Mouse (Mus musculus) CH12.LX (cell line): Measurements from ENCODE around the gene Alpi. TPM values are rescaled to one million over a fixed set of nuclear protein-coding genes. Genes with fewer than 3 reads are reported as not detected.

ENCODE experiments used
- DNase-seq: peaks from one replicate; pipeline ENCODE4 v3.0.0-alpha.2; 2013; ENCODE audit errors: extremely low read depth
- H3K27ac ChIP-seq: 2 replicates; pipeline ENCODE4 v1.5.1; 2012; ENCODE audit warnings: low read depth, mild to moderate bottlenecking, control low read depth, moderate library complexity; ENCODE audit not compliant: insufficient read depth
- H3K27me3 ChIP-seq: replicated peaks from 2 replicates; pipeline ENCODE3; 2012; ENCODE audit warnings: inconsistent platforms
- H3K36me3 ChIP-seq, 2 experiments: replicated peaks in 1 of 2; 2 replicates each; pipeline versions ENCODE3 to v1.6.1; 2012; ENCODE audit warnings: inconsistent platforms in 1 of 2, low read length in 1 of 2, mild to moderate bottlenecking in 1 of 2, mixed read lengths in 1 of 2, moderate library complexity in 1 of 2; ENCODE audit not compliant: control insufficient read depth in 1 of 2, insufficient read depth in 1 of 2
- H3K4me1 ChIP-seq, 2 experiments: 2 replicates each; pipeline ENCODE4 v1.6.1; 2012; ENCODE audit warnings: inconsistent platforms in 1 of 2, moderate library complexity in 1 of 2; ENCODE audit not compliant: insufficient read depth in 2 of 2, control insufficient read depth in 1 of 2
- H3K4me2 ChIP-seq: 2 replicates; pipeline ENCODE4 v1.6.1; 2012; ENCODE audit warnings: low read depth, mild to moderate bottlenecking, control low read depth; ENCODE audit not compliant: poor library complexity, insufficient read depth, severe bottlenecking
- H3K4me3 ChIP-seq, 3 experiments: fragments of 150-350 bp in 1 of 3; sonication (generic) in 1 of 3; replicated peaks in 1 of 3; 2 replicates each; pipeline versions ENCODE3 to v1.5.1; 2011 to 2012; ENCODE audit warnings: low read depth in 2 of 3, low read length in 2 of 3, mild to moderate bottlenecking in 2 of 3, moderate library complexity in 2 of 3, control low read depth in 1 of 3, improper control_type of control experiment in 1 of 3, inconsistent platforms in 1 of 3, mixed read lengths in 1 of 3; ENCODE audit not compliant: poor library complexity in 1 of 3
- H3K79me2 ChIP-seq: replicated peaks from 2 replicates; pipeline ENCODE4 v1.6.1; 2012; ENCODE audit warnings: mild to moderate bottlenecking, moderate library complexity; ENCODE audit not compliant: control insufficient read depth, poor library complexity, insufficient read depth, severe bottlenecking; ENCODE audit errors: extremely low read depth
- H3K9ac ChIP-seq: 2 replicates; pipeline ENCODE4 v1.6.1; 2012; ENCODE audit warnings: low read depth, mild to moderate bottlenecking, control low read depth, moderate library complexity; ENCODE audit not compliant: insufficient read depth
- H3K9me3 ChIP-seq: replicated peaks from 2 replicates; pipeline ENCODE3; 2012; ENCODE audit warnings: low read length, inconsistent platforms, mixed read lengths
- CHD1 ChIP-seq: IDR thresholded peaks from 2 replicates; pipeline ENCODE4 v1.6.1; 2012; ENCODE audit warnings: low read depth, low read length, improper control_type of control experiment, inconsistent platforms
- CHD2 ChIP-seq: IDR thresholded peaks from 2 replicates; pipeline ENCODE4 v1.6.1; 2011; ENCODE audit warnings: low read length, improper control_type of control experiment
- CTCF ChIP-seq, 2 experiments: IDR thresholded peaks in 1 of 2; conservative IDR thresholded peaks in 1 of 2; 2 replicates each; pipeline ENCODE4 v1.5.1; 2011 to 2012; ENCODE audit warnings: low read depth in 2 of 2, low read length in 2 of 2, improper control_type of control experiment in 1 of 2, inconsistent platforms in 1 of 2, mild to moderate bottlenecking in 1 of 2, moderate library complexity in 1 of 2
- EP300 ChIP-seq: IDR thresholded peaks from 2 replicates; pipeline ENCODE4 v1.6.1; 2011; ENCODE audit warnings: low read length, improper control_type of control experiment
- GABPA ChIP-seq: IDR thresholded peaks from 2 replicates; pipeline ENCODE4 v1.6.1; 2012; ENCODE audit warnings: low read depth, low read length, improper control_type of control experiment, inconsistent platforms; ENCODE audit not compliant: insufficient replicate concordance
- HCFC1 ChIP-seq: IDR thresholded peaks from 2 replicates; pipeline ENCODE4 v1.6.1; 2012; ENCODE audit warnings: low read depth, mild to moderate bottlenecking, inconsistent platforms, low read length, improper control_type of control experiment
- IRF4 ChIP-seq: IDR thresholded peaks from 2 replicates; pipeline ENCODE4 v1.6.1; 2014; ENCODE audit warnings: low read depth, mild to moderate bottlenecking, inconsistent platforms, low read length, improper control_type of control experiment
- KAT2A ChIP-seq: IDR thresholded peaks from 2 replicates; pipeline ENCODE4 v1.6.1; 2012; ENCODE audit warnings: low read length, improper control_type of control experiment, inconsistent platforms; ENCODE audit not compliant: insufficient replicate concordance
- MAFK ChIP-seq: IDR thresholded peaks from 2 replicates; pipeline ENCODE4 v1.6.1; 2011; ENCODE audit warnings: low read length, improper control_type of control experiment; ENCODE audit not compliant: insufficient replicate concordance
- MEF2A ChIP-seq: IDR thresholded peaks from 2 replicates; pipeline ENCODE4 v1.6.1; 2014; ENCODE audit warnings: low read depth, mild to moderate bottlenecking, inconsistent platforms, low read length, improper control_type of control experiment, borderline replicate concordance
- MYC ChIP-seq: IDR thresholded peaks from 2 replicates; pipeline ENCODE4 v1.6.1; 2011; ENCODE audit warnings: low read depth, mild to moderate bottlenecking, improper control_type of control experiment, low read length
- NELFE ChIP-seq: IDR thresholded peaks from 2 replicates; pipeline ENCODE4 v1.6.1; 2011; ENCODE audit warnings: low read depth, low read length, improper control_type of control experiment
- NRF1 ChIP-seq: IDR thresholded peaks from 2 replicates; pipeline ENCODE4 v1.6.1; 2014; ENCODE audit warnings: low read depth, mild to moderate bottlenecking, inconsistent platforms, low read length, improper control_type of control experiment, moderate library complexity
- SIN3A ChIP-seq: IDR thresholded peaks from 2 replicates; pipeline ENCODE4 v1.6.1; 2012; ENCODE audit warnings: low read length, improper control_type of control experiment, inconsistent platforms
- SMC3 ChIP-seq: IDR thresholded peaks from 2 replicates; pipeline ENCODE4 v1.6.1; 2011; ENCODE audit warnings: low read depth, low read length, improper control_type of control experiment
- UBTF ChIP-seq: IDR thresholded peaks from 2 replicates; pipeline ENCODE4 v1.6.1; 2012; ENCODE audit warnings: low read depth, mild to moderate bottlenecking, inconsistent platforms, low read length, improper control_type of control experiment, moderate library complexity
- USF1 ChIP-seq: IDR thresholded peaks from 2 replicates; pipeline ENCODE4 v1.6.1; 2014; ENCODE audit warnings: low read depth, mild to moderate bottlenecking, inconsistent platforms, low read length, improper control_type of control experiment
- ZNF384 ChIP-seq: IDR thresholded peaks from 2 replicates; pipeline ENCODE4 v1.6.1; 2012; ENCODE audit warnings: low read depth, low read length, improper control_type of control experiment, inconsistent platforms
- dilution Hi-C: fragments of 300-500 bp; cut with MboI; formaldehyde crosslinking; loops from 2 replicates; pipeline ENCODE4 v1.14.3; 2020; ENCODE audit warnings: low sequenced_read_pairs; ENCODE audit not compliant: extremely low pct_unique_long_range_greater_than_20kb, extremely low pct_ligation_motif_present
- in situ Hi-C: fragments of 300-500 bp; cut with MboI; formaldehyde crosslinking; loops from 3 replicates; pipeline ENCODE4 v1.14.3; 2019; ENCODE audit warnings: low sequenced_read_pairs, low pct_ligation_motif_present, low pct_unique_long_range_greater_than_20kb, mixed read lengths
- polyA plus RNA-seq: library from polyadenylated mRNA; unstranded; fragments of >175 nt; gene quantifications from 2 replicates; pipeline ENCODE4 v1.2.1, GENCODE M21; 2012; ENCODE audit warnings: low read depth; ENCODE audit not compliant: insufficient read length
- total RNA-seq, 2 experiments: library from RNA; depleted of rRNA; stranded (reverse); fragments of 300-350 nt in 1 of 2; fragments of >200 nt in 1 of 2; gene quantifications; 2 replicates each; pipeline ENCODE4 v1.2.3; 2012 to 2014

Alpi gene
- total and polyA plus RNA-seq, 3 experiments = not detected

DNA sequence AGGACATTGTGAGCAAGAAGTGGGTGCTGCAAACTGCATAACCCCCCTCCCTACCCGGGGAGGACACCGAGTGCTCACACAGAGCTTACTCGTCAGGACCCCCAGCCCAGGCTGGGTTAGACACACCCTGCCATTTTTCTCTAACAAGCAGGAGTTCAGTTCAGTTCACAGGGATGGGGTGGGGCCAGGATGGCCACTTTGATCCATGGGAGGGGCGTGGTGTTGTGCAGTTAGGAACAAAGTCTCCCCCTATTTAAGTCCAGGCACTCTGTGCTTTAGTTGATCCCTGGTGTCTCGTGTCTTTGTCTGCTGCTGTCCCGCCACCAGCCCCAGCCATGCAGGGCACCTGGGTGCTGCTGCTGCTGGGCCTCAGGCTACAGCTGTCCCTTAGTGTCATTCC is 23.3 kb upstream of the Alpi start, which contains the start of gene Akp3:
Akp3 (plus strand) TSS at position 301 of the 400 bp plus-strand sequence.
- no peaks in the 10 kb centered on the region for H3K79me2 ChIP-seq
- dilution Hi-C loops (no loop called here), in situ Hi-C loops (no loop called here)
- H3K36me3 ChIP-seq = no peaks in the 10 kb centered on the region
- no peak within 1 kb of the TSS for H3K27ac ChIP-seq
- TF ChIP-seq UBTF (no peak), NRF1 (no peak), CTCF (conservative IDR thresholded peaks at IDR 0.05 in 1 of 2, IDR thresholded peaks at IDR 0.05 in 1 of 2; ENCODE audit: low read depth in 2 of 2, low read length in 2 of 2) (no peak), EP300 (no peak), MEF2A (no peak), MYC (no peak), MAFK (no peak), IRF4 (no peak), ZNF384 (no peak), SIN3A (no peak), USF1 (no peak), CHD2 (no peak)
- no peaks in the 10 kb centered on the region for H3K9me3 ChIP-seq
- no peak within 1 kb of the TSS for H3K9ac ChIP-seq
- DNase-seq = no peak
- H3K4me2 ChIP-seq = no peak within 1 kb of the TSS
- H3K27me3 ChIP-seq = peaks cover 4% of the 10 kb centered on the region
- peaks cover 0 to 9% of the 10 kb centered on the region in 2 experiments; a peak in 2 of 4 replicates for H3K4me1 ChIP-seq
- no peak within 1 kb of the TSS for H3K4me3 ChIP-seq

DNA sequence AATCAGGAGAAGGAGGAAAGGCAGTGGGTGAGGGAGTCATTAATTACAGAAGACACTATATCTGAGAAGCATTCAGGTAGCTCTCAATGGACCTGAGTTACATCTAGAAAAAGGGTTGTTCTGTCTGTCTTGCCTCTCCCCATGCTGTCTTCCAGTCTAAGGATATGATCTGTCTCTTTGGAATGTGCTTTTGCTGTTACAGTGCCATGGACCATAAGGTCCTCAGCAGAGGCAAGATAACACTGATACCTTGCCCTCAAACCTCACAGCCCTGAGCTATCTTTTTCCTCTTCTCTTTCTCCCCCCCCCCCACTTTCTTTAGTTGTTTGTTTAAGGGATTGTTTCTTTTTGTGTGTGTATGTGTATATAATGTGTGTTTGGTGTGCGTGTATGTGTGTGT is 13.4 kb upstream of the Alpi start:
- TF ChIP-seq CHD1 (no peak), KAT2A (no peak)
- in situ Hi-C loops (no loop called here), dilution Hi-C loops (no loop called here)

DNA sequence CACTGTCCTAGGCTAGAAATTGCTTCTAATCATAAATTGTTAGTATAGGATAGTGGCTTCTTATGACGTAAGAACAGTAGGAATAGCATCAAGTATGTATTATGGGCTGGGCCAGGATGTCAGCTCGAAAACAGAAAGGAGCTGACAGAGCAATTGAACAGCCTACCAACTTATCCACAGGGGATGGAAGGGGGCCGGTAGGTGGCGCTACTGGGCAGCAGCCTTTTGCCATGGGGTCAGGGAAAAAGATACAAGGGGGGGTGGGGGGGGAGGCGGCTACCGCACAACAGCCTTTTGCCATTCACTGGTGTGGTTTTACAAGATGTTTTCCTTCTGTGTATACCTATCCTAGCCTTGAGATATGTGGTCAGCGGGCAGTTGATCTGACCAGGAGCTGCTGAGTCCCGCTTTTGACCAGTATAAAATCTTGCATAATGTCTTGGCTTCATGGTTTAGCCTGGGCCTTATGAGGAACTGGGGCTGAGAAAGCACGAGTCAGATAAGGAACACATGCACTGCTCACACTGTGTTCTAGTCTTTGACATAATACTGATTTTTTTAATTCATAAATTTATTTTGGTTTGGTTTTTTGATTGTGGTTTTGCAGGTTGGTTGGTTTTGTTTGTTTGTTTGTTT is 10.4 kb upstream of the Alpi start:
- dilution Hi-C loops (no loop called here), in situ Hi-C loops (no loop called here)
- Histone ChIP-seq H3K27me3 (no peaks in the 10 kb centered on the region), H3K9me3 (no peaks in the 10 kb centered on the region), H3K27ac (no peak overlapping the region), H3K79me2 (no peaks in the 10 kb centered on the region), H3K4me1 (no peaks in the 10 kb centered on the region), H3K36me3 (no peaks in the 10 kb centered on the region), H3K4me3 (no peak overlapping the region), H3K4me2 (no peak overlapping the region), H3K9ac (no peak overlapping the region)
- TF ChIP-seq ZNF384 = no peak
- peak; percentile 21; the same call in 1 of the 2 replicates for TF ChIP-seq MAFK
- no peak for TF ChIP-seq GABPA
- no peak for TF ChIP-seq NELFE
- TF ChIP-seq CTCF (conservative IDR thresholded peaks at IDR 0.05 in 1 of 2, IDR thresholded peaks at IDR 0.05 in 1 of 2; ENCODE audit: low read depth in 2 of 2, low read length in 2 of 2) = peak; percentile 5 to 54; a peak in 3 of 4 replicates
- TF ChIP-seq HCFC1 = no peak
- no peak for TF ChIP-seq UBTF
- TF ChIP-seq IRF4 = no peak
- peak; percentile 25; the same call in 1 of the 2 replicates for TF ChIP-seq SMC3
- DNase-seq = peak; percentile 34

More for the DNA sequence above, 13.4 kb upstream of the Alpi start:
- Histone ChIP-seq H3K4me1 (no peaks in the 10 kb centered on the region), H3K4me2 (no peak overlapping the region), H3K9ac (no peak overlapping the region), H3K9me3 (no peaks in the 10 kb centered on the region), H3K36me3 (no peaks in the 10 kb centered on the region), H3K79me2 (no peaks in the 10 kb centered on the region), H3K4me3 (no peak overlapping the region), H3K27ac (no peak overlapping the region), H3K27me3 (no peaks in the 10 kb centered on the region)
- DNase-seq = no peak
